Mouse (Mus musculus) cerebellum, adult 2 months (tissue): Measurements from ENCODE around the gene Ccdc73.

Source experiments
- CTCF ChIP-seq: fragments of 200-500 bp; IDR thresholded peaks from 2 replicates; pipeline ENCODE4 v1.5.1; 2011; ENCODE audit warnings: low read depth, mild to moderate bottlenecking, control low read depth, low read length, moderate library complexity, borderline replicate concordance; ENCODE audit not compliant: insufficient read depth
- POLR2A ChIP-seq: fragments of 200-500 bp; IDR thresholded peaks from 2 replicates; pipeline ENCODE4 v1.6.1; 2011; ENCODE audit warnings: low read length, control low read depth, borderline replicate concordance; ENCODE audit not compliant: insufficient read depth

DNA sequence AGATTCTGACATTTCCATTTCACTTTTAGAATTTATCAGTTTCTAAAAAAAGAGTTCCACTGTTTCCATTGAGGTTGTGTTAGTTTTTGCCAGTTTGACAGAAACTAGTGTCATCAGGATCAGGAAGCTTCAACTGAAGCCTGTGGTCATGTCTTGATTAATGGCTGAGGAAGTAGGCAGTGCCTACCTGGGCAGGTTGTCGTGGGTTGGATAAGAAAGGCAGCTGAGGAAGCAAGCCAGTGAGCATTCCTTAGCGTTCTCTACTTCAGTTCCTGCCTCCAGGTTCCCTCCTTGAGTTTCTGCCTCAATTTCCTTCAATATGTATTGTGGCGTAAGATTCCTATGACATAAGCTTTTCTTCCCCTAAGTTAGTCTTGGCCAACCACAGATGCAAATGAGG is 118.2 kb downstream of the Ccdc73 start:
- no peak for TF ChIP-seq POLR2A
- no peak for TF ChIP-seq CTCF
